Mouse (Mus musculus) monocyte, adult 5-6 weeks (primary cell): ENCODE measurements around the gene Tmem125. TPM values are rescaled to one million over a fixed set of nuclear protein-coding genes. Genes with fewer than 3 reads are reported as not detected.
"Not testable (repeated sequence)": the region's sequence is repeated elsewhere in the genome, so short reads cannot be mapped to it uniquely, and the experiment has no call there.

Source experiments
- ATAC-seq: fragments of 153-309, 156-312 bp; replicated peaks from 2 replicates; pipeline ENCODE4 v1.8.0; 2017; ENCODE audit warnings: mild to moderate bottlenecking; ENCODE audit not compliant: low TSS enrichment, insufficient number of reproducible peaks, severe bottlenecking, poor library complexity, low FRiP score
- total RNA-seq: library from RNA; stranded (forward); fragments of 200-1000, 200-491, 200-594 nt; gene quantifications from 3 replicates; pipeline ENCODE4 v1.2.3, GENCODE M21; 2017

The Tmem125 gene
- total RNA-seq, result not detected in 3 replicates

- no peak for ATAC-seq
Measured at GRCm38 (mm10) chr4:118543592-118544260, at the start of gene Tmem125. Tmem125 (minus strand) TSS chr4:118544044.

DNA sequence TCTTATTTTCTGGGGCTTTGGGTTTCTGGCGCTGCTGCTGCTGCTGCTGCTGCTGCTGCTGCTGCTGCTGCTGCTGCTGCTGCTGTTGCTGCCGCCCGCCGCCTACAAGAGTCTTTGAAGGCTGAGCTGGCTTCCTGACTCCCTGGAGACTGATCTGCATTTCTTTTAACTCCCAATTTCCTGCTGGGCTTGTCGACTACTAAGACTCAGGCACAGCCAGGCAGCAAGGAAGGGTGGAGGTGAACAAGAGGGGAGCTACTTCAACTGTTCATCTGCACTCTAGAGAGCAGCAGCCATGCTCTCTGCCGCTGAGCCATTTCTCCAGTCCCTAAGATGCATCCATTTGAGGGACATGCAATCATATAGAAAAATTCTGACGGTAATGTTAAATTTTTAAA, 45.9 kb upstream of the Tmem125 start:
- ATAC-seq, result no peak

DNA sequence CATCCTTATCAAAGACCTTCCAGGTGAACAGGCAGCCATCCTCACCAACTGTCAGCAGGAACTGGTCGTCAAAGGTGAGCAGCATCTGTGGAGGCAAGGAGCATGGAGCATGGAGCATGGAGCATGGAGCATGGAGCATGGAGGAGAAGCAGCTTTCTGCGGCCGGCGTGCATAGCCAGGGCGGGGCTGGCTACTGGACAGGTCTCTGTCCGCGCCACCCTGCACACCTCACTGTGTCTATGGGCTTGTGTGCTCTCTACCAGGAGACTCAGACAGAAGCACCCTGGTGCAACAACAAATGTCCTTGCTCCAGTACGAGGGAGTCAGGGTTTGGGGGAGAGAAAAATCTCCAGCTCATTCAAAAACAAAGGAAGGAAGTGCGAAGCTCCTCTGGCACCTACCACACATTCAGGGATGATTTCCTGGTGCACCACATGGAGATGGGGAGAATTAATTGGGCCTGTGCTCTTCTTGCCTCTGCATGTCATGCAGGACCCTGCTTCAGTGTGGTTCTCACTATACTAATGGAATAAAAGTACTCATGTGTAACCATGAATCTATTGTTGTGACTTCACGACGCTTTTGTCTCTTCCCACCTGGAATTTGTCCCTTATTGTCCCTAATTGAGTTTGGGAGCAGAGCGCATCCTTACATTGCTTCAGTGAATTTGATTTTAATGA, 45.3 kb upstream of the Tmem125 start:
- ATAC-seq, result no peak

- no peak for ATAC-seq
Measured at GRCm38 (mm10) chr4:118582629-118583028, 38.8 kb upstream of the Tmem125 start.

- no peak for ATAC-seq
Measured at GRCm38 (mm10) chr4:118581508-118581907, 37.7 kb upstream of the Tmem125 start.

DNA sequence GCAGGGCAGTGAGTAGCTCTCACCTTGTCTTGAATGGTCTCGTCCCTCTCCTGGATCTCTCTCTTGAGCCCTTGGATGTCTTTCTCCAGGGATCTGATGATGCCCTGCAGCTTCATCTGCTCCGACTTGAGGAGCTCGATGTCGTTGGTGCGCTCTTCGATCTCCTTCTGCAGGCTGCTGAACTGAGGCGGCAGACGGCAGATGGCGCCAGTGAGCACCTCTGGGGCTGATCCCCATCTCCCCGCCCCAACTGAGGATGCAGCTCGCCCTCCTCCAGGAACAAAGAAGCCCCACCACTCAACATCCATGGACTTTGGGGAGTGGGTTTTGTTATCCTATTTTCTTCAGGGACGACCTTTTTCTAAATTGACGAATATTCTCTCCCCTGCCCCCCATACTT, 35.5 kb upstream of the Tmem125 start:
- ATAC-seq, result no peak

DNA sequence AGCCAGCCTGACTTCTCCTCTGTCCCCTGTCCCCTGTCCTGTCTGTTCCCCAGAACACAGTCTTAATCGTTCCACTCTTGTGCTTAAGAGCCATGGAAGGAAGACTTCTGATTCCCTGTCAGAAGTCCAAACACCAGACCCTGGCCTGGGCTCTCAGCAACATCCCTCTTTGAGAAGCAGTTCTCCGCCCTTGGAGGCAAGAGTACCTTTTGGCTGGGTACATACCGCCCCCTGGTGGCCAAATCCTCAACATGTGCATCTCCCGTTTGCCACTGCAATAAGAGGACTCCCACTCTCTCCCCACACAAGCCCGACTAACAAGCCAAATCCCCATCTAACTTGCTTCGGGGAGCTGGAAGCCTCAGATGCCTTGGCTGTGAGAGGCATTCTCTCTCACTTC, 32.3 kb upstream of the Tmem125 start:
- ATAC-seq, result no peak

- ATAC-seq, result no peak
Measured at GRCm38 (mm10) chr4:118571441-118571840, 27.6 kb upstream of the Tmem125 start.

DNA sequence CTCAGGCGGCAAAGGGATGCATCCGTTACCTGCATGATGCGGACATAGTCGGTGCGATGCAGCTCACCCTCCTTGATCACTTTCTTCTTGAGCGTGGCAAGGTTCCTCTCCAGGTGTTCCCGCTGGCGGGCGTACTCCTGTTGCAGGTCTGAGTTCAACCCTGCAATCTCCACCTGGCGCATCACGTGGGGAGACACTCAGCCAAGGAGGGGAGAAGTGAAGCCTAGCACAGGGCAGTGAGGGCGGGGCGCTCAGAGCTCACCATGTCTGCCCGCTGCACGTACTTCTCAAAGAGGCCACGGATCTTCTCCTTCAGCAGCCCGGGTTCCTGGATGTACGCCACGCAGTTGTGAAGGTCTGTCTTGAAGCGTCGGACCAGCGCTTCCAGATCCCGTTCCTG, 25.5 kb upstream of the Tmem125 start:
- no peak for ATAC-seq

- ATAC-seq, result no peak
Measured at GRCm38 (mm10) chr4:118568709-118569108, 24.9 kb upstream of the Tmem125 start.

- no peak for ATAC-seq
Measured at GRCm38 (mm10) chr4:118566161-118566676, 22.4 kb upstream of the Tmem125 start.

- no peak for ATAC-seq
Measured at GRCm38 (mm10) chr4:118564926-118565279, 21.1 kb upstream of the Tmem125 start.

- no peak for ATAC-seq
Measured at GRCm38 (mm10) chr4:118564062-118564925, 20.4 kb upstream of the Tmem125 start.

- no peak for ATAC-seq
Measured at GRCm38 (mm10) chr4:118553039-118553649, 9.3 kb upstream of the Tmem125 start.

DNA sequence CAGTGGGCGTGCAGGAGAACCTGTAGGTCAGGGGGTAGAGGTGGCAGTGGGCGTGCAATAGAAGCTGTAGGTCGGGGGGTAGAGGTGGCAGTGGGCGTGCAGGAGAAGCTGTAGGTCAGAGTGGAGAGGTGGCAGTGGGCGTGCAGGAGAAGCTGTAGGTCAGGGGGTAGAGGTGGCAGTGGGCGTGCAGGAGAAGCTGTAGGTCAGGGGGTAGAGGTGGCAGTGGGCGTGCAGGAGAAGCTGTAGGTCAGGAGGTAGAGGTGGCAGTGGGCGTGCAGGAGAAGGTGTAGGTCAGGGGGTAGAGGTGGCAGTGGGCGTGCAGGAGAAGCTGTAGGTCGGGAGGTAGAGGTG, 4.3 kb upstream of the Tmem125 start:
- ATAC-seq, result not testable (repeated sequence)

DNA sequence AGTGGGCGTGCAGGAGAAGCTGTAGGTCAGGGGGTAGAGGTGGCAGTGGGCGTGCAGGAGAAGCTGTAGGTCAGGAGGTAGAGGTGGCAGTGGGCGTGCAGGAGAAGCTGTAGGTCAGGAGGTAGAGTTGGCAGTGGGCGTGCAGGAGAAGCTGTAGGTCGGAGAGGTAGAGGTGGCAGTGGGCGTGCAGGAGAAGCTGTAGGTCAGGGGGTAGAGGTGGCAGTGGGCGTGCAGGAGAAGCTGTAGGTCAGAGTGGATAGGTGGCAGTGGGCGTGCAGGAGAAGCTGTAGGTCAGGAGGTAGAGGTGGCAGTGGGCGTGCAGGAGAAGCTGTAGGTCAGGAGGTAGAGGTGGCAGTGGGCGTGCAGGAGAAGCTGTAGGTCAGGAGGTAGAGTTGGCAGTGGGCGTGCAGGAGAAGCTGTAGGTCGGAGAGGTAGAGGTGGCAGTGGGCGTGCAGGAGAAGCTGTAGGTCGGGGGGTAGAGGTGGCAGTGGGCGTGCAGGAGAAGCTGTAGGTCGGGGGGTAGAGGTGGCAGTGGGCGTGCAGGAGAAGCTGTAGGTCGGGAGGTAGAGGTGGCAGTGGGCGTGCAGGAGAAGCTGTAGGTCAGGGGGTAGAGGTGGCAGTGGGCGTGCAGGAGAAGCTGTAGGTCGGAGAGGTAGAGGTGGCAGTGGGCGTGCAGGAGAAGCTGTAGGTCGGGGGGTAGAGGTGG, 3.7 kb upstream of the Tmem125 start:
- not testable (repeated sequence) for ATAC-seq

DNA sequence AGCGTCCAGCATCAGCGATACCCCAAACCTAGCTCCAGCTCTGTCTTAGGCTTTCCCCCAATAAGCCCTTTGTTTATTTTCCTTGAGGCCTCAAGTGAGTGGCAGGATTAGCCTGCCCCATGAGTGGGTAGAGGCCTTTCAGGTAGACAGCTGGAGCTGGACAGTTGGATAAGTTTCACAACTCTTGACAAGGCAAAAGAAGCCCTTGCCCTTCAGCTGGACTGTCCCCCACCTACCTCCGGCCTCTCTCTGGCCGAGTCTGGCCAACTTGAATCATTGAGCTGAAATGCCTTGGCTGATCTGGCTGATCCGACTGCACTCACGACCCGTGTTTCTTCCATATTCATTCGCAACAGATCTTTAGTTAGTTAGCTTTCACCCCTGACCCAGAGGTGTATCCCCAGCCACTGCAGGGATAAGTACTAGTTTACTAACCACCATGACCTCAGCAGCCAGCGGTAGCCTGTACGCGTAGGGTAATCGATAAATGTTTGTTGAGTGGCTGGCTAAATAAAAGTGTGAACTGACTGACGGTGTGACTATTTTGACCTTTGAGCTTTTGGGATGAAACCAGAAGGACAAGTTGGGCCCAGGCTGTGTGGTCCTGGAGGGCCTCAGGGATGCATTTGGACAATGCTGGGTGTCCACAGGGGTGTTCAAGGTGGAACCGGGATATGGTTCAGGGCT, 740 bp upstream of the Tmem125 start:
- no peak for ATAC-seq

- ATAC-seq, result no peak
Measured at GRCm38 (mm10) chr4:118543158-118543530, 700 bp downstream of the Tmem125 start.
